Mouse (Mus musculus): ENCODE data around the gene Tmem14a. TPM values are rescaled to one million over a fixed set of nuclear protein-coding genes. Genes with fewer than 3 reads are reported as not detected.
"Not testable (repeated sequence)": the region's sequence is repeated elsewhere in the genome, so short reads cannot be mapped to it uniquely, and the experiment has no call there.

Gene Tmem14a
- polyA plus RNA-seq, 1 experiment from 2014 or later, result 12.1 TPM

GRCm38 (mm10) chr1:21259981-21260380, 41.6 kb downstream of the Tmem14a start:
- DNase-seq (ENCODE audit: low spot score); H3K4me2 ChIP-seq (ENCODE audit: low read depth, low read length, severe bottlenecking); H3K36me3 ChIP-seq (ENCODE audit: control insufficient read depth, insufficient read depth, low read length); H3K27me3 ChIP-seq (ENCODE audit: control insufficient read depth, insufficient read depth, low read length); H3K4me3 ChIP-seq (ENCODE audit: low read depth, low read length); H3K9me3 ChIP-seq (ENCODE audit: control insufficient read depth, low read length); H3K9ac ChIP-seq (ENCODE audit: low read length); H3K27ac ChIP-seq (ENCODE audit: low read depth, low read length); ATAC-seq (replicated peaks; ENCODE audit: low FRiP score); H3K4me1 ChIP-seq (replicated peaks; ENCODE audit: control insufficient read depth, insufficient read depth, low read length): not testable (repeated sequence)
- WGBS, result 89% methylated on average over 8 of the region's 8 CpGs

GRCm38 (mm10) chr1:21262401-21262800, 44.0 kb downstream of the Tmem14a start:
- Histone ChIP-seq H3K9ac (ENCODE audit: low read length) (no peak overlapping the region), H3K4me3 (ENCODE audit: low read depth, low read length) (no peak overlapping the region), H3K36me3 (ENCODE audit: control insufficient read depth, insufficient read depth, low read length) (no peaks in the 10 kb centered on the region), H3K4me2 (ENCODE audit: low read depth, low read length, severe bottlenecking) (no peak overlapping the region), H3K27me3 (ENCODE audit: control insufficient read depth, insufficient read depth, low read length) (no peaks in the 10 kb centered on the region), H3K4me1 (replicated peaks; ENCODE audit: control insufficient read depth, insufficient read depth, low read length) (no peaks in the 10 kb centered on the region), H3K27ac (ENCODE audit: low read depth, low read length) (no peak overlapping the region), H3K9me3 (ENCODE audit: control insufficient read depth, low read length) (no peaks in the 10 kb centered on the region)
- WGBS, result 94% methylated on average over 5 of the region's 5 CpGs
- no peak for DNase-seq (ENCODE audit: low spot score)
- no peak for ATAC-seq (replicated peaks; ENCODE audit: low FRiP score)

- DNase-seq (ENCODE audit: low spot score) (no peak), ATAC-seq (replicated peaks; ENCODE audit: low FRiP score) (no peak)
- H3K4me2 ChIP-seq (ENCODE audit: low read depth, low read length, severe bottlenecking), result no peak overlapping the region
- H3K9me3 ChIP-seq (ENCODE audit: control insufficient read depth, low read length), result no peaks in the 10 kb centered on the region
- no peaks in the 10 kb centered on the region for H3K36me3 ChIP-seq (ENCODE audit: control insufficient read depth, insufficient read depth, low read length)
- no peaks in the 10 kb centered on the region for H3K27me3 ChIP-seq (ENCODE audit: control insufficient read depth, insufficient read depth, low read length)
- H3K4me1 ChIP-seq (replicated peaks; ENCODE audit: control insufficient read depth, insufficient read depth, low read length), result no peaks in the 10 kb centered on the region
- H3K4me3 ChIP-seq (ENCODE audit: low read depth, low read length), result no peak overlapping the region
- H3K27ac ChIP-seq (ENCODE audit: low read depth, low read length), result no peak overlapping the region
- no peak overlapping the region for H3K9ac ChIP-seq (ENCODE audit: low read length)
- 87% methylated on average over 4 of the region's 4 CpGs for WGBS
Measured at GRCm38 (mm10) chr1:21263986-21264385, 45.6 kb downstream of the Tmem14a start.

- Histone ChIP-seq H3K9me3 (ENCODE audit: control insufficient read depth, low read length) (no peaks in the 10 kb centered on the region), H3K4me2 (ENCODE audit: low read depth, low read length, severe bottlenecking) (no peak overlapping the region), H3K4me3 (ENCODE audit: low read depth, low read length) (no peak overlapping the region), H3K27ac (ENCODE audit: low read depth, low read length) (no peak overlapping the region), H3K9ac (ENCODE audit: low read length) (no peak overlapping the region), H3K27me3 (ENCODE audit: control insufficient read depth, insufficient read depth, low read length) (no peaks in the 10 kb centered on the region), H3K4me1 (replicated peaks; ENCODE audit: control insufficient read depth, insufficient read depth, low read length) (no peaks in the 10 kb centered on the region), H3K36me3 (ENCODE audit: control insufficient read depth, insufficient read depth, low read length) (no peaks in the 10 kb centered on the region)
- WGBS, result 87% methylated on average over 8 of the region's 8 CpGs
- no peak for ATAC-seq (replicated peaks; ENCODE audit: low FRiP score)
- no peak for DNase-seq (ENCODE audit: low spot score)
Measured at GRCm38 (mm10) chr1:21264747-21265146, 46.4 kb downstream of the Tmem14a start.

- 79% methylated on average over 1 of the region's 1 CpGs for WGBS
- Histone ChIP-seq H3K4me1 (replicated peaks; ENCODE audit: control insufficient read depth, insufficient read depth, low read length) (no peaks in the 10 kb centered on the region), H3K9me3 (ENCODE audit: control insufficient read depth, low read length) (no peaks in the 10 kb centered on the region), H3K4me2 (ENCODE audit: low read depth, low read length, severe bottlenecking) (no peak overlapping the region), H3K36me3 (ENCODE audit: control insufficient read depth, insufficient read depth, low read length) (no peaks in the 10 kb centered on the region), H3K4me3 (ENCODE audit: low read depth, low read length) (no peak overlapping the region), H3K9ac (ENCODE audit: low read length) (no peak overlapping the region), H3K27me3 (ENCODE audit: control insufficient read depth, insufficient read depth, low read length) (no peaks in the 10 kb centered on the region), H3K27ac (ENCODE audit: low read depth, low read length) (no peak overlapping the region)
- ATAC-seq (replicated peaks; ENCODE audit: low FRiP score) (no peak), DNase-seq (ENCODE audit: low spot score) (no peak)
Measured at GRCm38 (mm10) chr1:21266766-21267165, 48.4 kb downstream of the Tmem14a start.

- H3K27me3 ChIP-seq (ENCODE audit: control insufficient read depth, insufficient read depth, low read length); H3K4me3 ChIP-seq (ENCODE audit: low read depth, low read length); H3K4me1 ChIP-seq (replicated peaks; ENCODE audit: control insufficient read depth, insufficient read depth, low read length); H3K4me2 ChIP-seq (ENCODE audit: low read depth, low read length, severe bottlenecking); ATAC-seq (replicated peaks; ENCODE audit: low FRiP score); H3K36me3 ChIP-seq (ENCODE audit: control insufficient read depth, insufficient read depth, low read length); DNase-seq (ENCODE audit: low spot score); H3K27ac ChIP-seq (ENCODE audit: low read depth, low read length); H3K9me3 ChIP-seq (ENCODE audit: control insufficient read depth, low read length); H3K9ac ChIP-seq (ENCODE audit: low read length): not testable (repeated sequence)
- WGBS, result 89% methylated on average over 5 of the region's 7 CpGs
Measured at GRCm38 (mm10) chr1:21267466-21267865, 49.1 kb downstream of the Tmem14a start.

- Histone ChIP-seq H3K4me1 (replicated peaks; ENCODE audit: control insufficient read depth, insufficient read depth, low read length) (no peaks in the 10 kb centered on the region), H3K9ac (ENCODE audit: low read length) (no peak overlapping the region), H3K36me3 (ENCODE audit: control insufficient read depth, insufficient read depth, low read length) (no peaks in the 10 kb centered on the region), H3K4me3 (ENCODE audit: low read depth, low read length) (peak overlapping the region; percentile 9; the same call in 1 of the 2 replicates), H3K27ac (ENCODE audit: low read depth, low read length) (no peak overlapping the region), H3K4me2 (ENCODE audit: low read depth, low read length, severe bottlenecking) (peak overlapping the region; percentile 33; the same call in 1 of the 2 replicates), H3K27me3 (ENCODE audit: control insufficient read depth, insufficient read depth, low read length) (no peaks in the 10 kb centered on the region), H3K9me3 (ENCODE audit: control insufficient read depth, low read length) (no peaks in the 10 kb centered on the region)
- DNase-seq (ENCODE audit: low spot score) (peak; percentile 86), ATAC-seq (replicated peaks; ENCODE audit: low FRiP score) (peak; percentile 87)
- WGBS, result 22% methylated on average over 18 of the region's 18 CpGs
Measured at GRCm38 (mm10) chr1:21271343-21272055, 53.1 kb downstream of the Tmem14a start.

- Histone ChIP-seq H3K4me3 (ENCODE audit: low read depth, low read length) (no peak overlapping the region; the same call in 1 of the 2 replicates), H3K9ac (ENCODE audit: low read length) (no peak overlapping the region), H3K4me2 (ENCODE audit: low read depth, low read length, severe bottlenecking) (peak overlapping the region; percentile 33; the same call in 1 of the 2 replicates), H3K4me1 (replicated peaks; ENCODE audit: control insufficient read depth, insufficient read depth, low read length) (no peaks in the 10 kb centered on the region), H3K9me3 (ENCODE audit: control insufficient read depth, low read length) (no peaks in the 10 kb centered on the region), H3K36me3 (ENCODE audit: control insufficient read depth, insufficient read depth, low read length) (no peaks in the 10 kb centered on the region), H3K27ac (ENCODE audit: low read depth, low read length) (no peak overlapping the region), H3K27me3 (ENCODE audit: control insufficient read depth, insufficient read depth, low read length) (no peaks in the 10 kb centered on the region)
- DNase-seq (ENCODE audit: low spot score) (peak; percentile 54), ATAC-seq (replicated peaks; ENCODE audit: low FRiP score) (no peak; the same call in 1 of the 2 replicates)
- 21% methylated on average over 14 of the region's 14 CpGs for WGBS
Measured at GRCm38 (mm10) chr1:21272056-21272431, 53.7 kb downstream of the Tmem14a start.

GRCm38 (mm10) chr1:21273091-21273490, 54.7 kb downstream of the Tmem14a start:
- Histone ChIP-seq H3K27ac (ENCODE audit: low read depth, low read length) (no peak overlapping the region), H3K4me3 (ENCODE audit: low read depth, low read length) (no peak overlapping the region), H3K27me3 (ENCODE audit: control insufficient read depth, insufficient read depth, low read length) (no peaks in the 10 kb centered on the region), H3K9me3 (ENCODE audit: control insufficient read depth, low read length) (no peaks in the 10 kb centered on the region), H3K4me2 (ENCODE audit: low read depth, low read length, severe bottlenecking) (no peak overlapping the region), H3K9ac (ENCODE audit: low read length) (no peak overlapping the region), H3K36me3 (ENCODE audit: control insufficient read depth, insufficient read depth, low read length) (no peaks in the 10 kb centered on the region), H3K4me1 (replicated peaks; ENCODE audit: control insufficient read depth, insufficient read depth, low read length) (no peaks in the 10 kb centered on the region)
- WGBS, result 91% methylated on average over 6 of the region's 6 CpGs
- no peak for DNase-seq (ENCODE audit: low spot score)
- ATAC-seq (replicated peaks; ENCODE audit: low FRiP score), result no peak

Data from forebrain, embryonic 11.5 days (tissue).